Mouse (Mus musculus) G1E (cell line): Measurements from ENCODE around the gene Foxl1. TPM values are rescaled to one million over a fixed set of nuclear protein-coding genes. Genes with fewer than 3 reads are reported as not detected.
"Not testable (repeated sequence)": the region's sequence is repeated elsewhere in the genome, so short reads cannot be mapped to it uniquely, and the experiment has no call there.

Experiments
- ATAC-seq: 2 replicates; pipeline ENCODE4 v1.8.0; 2016; ENCODE audit warnings: mild to moderate bottlenecking; ENCODE audit not compliant: insufficient number of reproducible peaks, poor library complexity, low FRiP score, severe bottlenecking; ENCODE audit errors: extremely low read depth
- DNase-seq: peaks from one replicate; pipeline ENCODE4 v3.0.0; 2012; ENCODE audit warnings: low spot score
- H3K27me3 ChIP-seq: 2 replicates; pipeline ENCODE4 v1.6.1; 2012; ENCODE audit warnings: mild to moderate bottlenecking, low read length, inconsistent platforms; ENCODE audit not compliant: insufficient read depth
- H3K36me3 ChIP-seq: replicated peaks from 2 replicates; pipeline ENCODE3; 2012; ENCODE audit warnings: mild to moderate bottlenecking, inconsistent platforms
- H3K4me1 ChIP-seq: 2 replicates; pipeline ENCODE4 v1.6.1; 2012; ENCODE audit warnings: low read depth, low read length, inconsistent platforms, mixed read lengths; ENCODE audit not compliant: insufficient read depth
- H3K4me3 ChIP-seq: 2 replicates; pipeline ENCODE4 v1.5.1; 2012; ENCODE audit warnings: low read depth, mild to moderate bottlenecking, inconsistent platforms, low read length, moderate library complexity, mixed read lengths
- H3K9me3 ChIP-seq: replicated peaks from 2 replicates; pipeline ENCODE4 v1.6.1; 2012; ENCODE audit warnings: inconsistent platforms
- CTCF ChIP-seq: IDR thresholded peaks from 2 replicates; pipeline ENCODE4 v1.5.1; 2012; ENCODE audit warnings: low read depth, low read length, inconsistent platforms, mixed read lengths
- GATA1 ChIP-seq: IDR thresholded peaks from 2 replicates; pipeline ENCODE4 v1.6.1; 2012; ENCODE audit warnings: borderline replicate concordance, low read length, inconsistent platforms, mixed read lengths
- GATA2 ChIP-seq: IDR thresholded peaks from 2 replicates; pipeline ENCODE4 v1.6.1; 2012; ENCODE audit warnings: low read depth, low read length, inconsistent platforms, borderline replicate concordance
- POLR2AphosphoS5 ChIP-seq: IDR thresholded peaks from 2 replicates; pipeline ENCODE4 v1.6.1; 2012; ENCODE audit warnings: low read depth, low read length, inconsistent platforms; ENCODE audit not compliant: insufficient replicate concordance
- TAL1 ChIP-seq: conservative IDR thresholded peaks from 2 replicates; pipeline ENCODE4 v1.6.1; 2012; ENCODE audit warnings: low read depth, low read length, inconsistent platforms, mixed read lengths
- polyA plus RNA-seq: library from polyadenylated mRNA; stranded (reverse); fragments of >175 nt; gene quantifications from 2 replicates; pipeline ENCODE4 v1.2.3, GENCODE M21; 2012
- total RNA-seq, 2 experiments: library from RNA; stranded (forward) in 1 of 2; stranded (reverse) in 1 of 2; fragments of 200-1000 nt in 1 of 2; fragments of >200 nt in 1 of 2; fragmentation: Nextera tagmentation in 1 of 2; gene quantifications; 2 replicates each; pipeline ENCODE4 v1.2.3; 2014 to 2017

Gene Foxl1
- total and polyA plus RNA-seq, 3 experiments, result not detected

- no peak for ATAC-seq
- H3K36me3 ChIP-seq, result no peaks in the 10 kb centered on the region
- DNase-seq, result no peak
- no peak for TF ChIP-seq GATA2
- no peak for TF ChIP-seq GATA1
- no peak for TF ChIP-seq CTCF
- TF ChIP-seq POLR2AphosphoS5, result no peak
- no peak for TF ChIP-seq TAL1
- peaks cover 82% of the 10 kb centered on the region for H3K9me3 ChIP-seq
- no peaks in the 10 kb centered on the region for H3K27me3 ChIP-seq
- H3K4me1 ChIP-seq, result no peaks in the 10 kb centered on the region
- H3K4me3 ChIP-seq, result no peak overlapping the region; the same call in 1 of the 2 replicates
Measured at GRCm38 (mm10) chr8:121128531-121129264, 958 bp downstream of the Foxl1 start.

DNA sequence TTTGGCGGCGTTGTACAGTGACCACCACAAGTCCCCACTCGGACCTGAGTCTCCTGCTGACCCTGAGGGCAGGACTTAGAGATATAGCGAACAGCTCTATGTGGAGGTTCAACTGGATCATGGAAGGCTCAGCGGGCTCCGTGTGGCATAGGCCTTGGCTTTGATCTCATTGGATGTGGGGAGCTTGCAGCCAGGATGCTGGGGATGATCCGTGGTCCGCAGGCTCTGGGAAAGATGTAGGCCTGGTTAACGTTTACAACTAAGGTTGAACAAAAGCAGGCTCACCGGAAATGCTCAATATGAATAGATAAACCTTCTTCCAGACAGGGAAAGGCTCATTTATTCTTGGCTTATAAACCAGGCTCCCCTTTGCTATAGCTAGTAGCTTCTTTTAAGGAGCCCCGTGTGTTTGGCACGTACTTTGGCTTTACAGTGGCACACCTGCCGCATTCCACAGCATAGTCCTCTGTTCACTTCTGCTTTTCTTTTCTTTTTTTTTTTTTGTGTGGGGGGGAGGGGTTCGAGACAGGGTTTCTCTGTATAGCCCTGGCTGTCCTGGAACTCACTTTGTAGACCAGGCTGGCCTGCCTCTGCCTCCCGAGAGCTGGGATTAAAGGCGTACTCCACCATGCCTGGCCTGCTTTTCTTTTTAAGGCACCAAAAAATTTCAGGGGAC is 1.7 kb downstream of the Foxl1 start:
- no peaks in the 10 kb centered on the region for H3K27me3 ChIP-seq
- no peaks in the 10 kb centered on the region for H3K4me1 ChIP-seq
- ATAC-seq, result no peak
- TF ChIP-seq GATA1 (no peak), TAL1 (no peak), GATA2 (no peak), POLR2AphosphoS5 (no peak), CTCF (no peak)
- DNase-seq, result no peak
- peaks cover 84% of the 10 kb centered on the region for H3K9me3 ChIP-seq
- no peaks in the 10 kb centered on the region for H3K36me3 ChIP-seq
- no peak overlapping the region; the same call in 1 of the 2 replicates for H3K4me3 ChIP-seq

- no peak for ATAC-seq
- Histone ChIP-seq H3K9me3 (peaks cover 84% of the 10 kb centered on the region), H3K36me3 (no peaks in the 10 kb centered on the region), H3K4me1 (no peaks in the 10 kb centered on the region), H3K27me3 (no peaks in the 10 kb centered on the region), H3K4me3 (no peak overlapping the region)
- no peak for DNase-seq
- no peak for TF ChIP-seq TAL1
- TF ChIP-seq POLR2AphosphoS5, result no peak
- TF ChIP-seq GATA1, result no peak
- no peak for TF ChIP-seq CTCF
- TF ChIP-seq GATA2, result no peak
Measured at GRCm38 (mm10) chr8:121130522-121130921, 2.8 kb downstream of the Foxl1 start.

DNA sequence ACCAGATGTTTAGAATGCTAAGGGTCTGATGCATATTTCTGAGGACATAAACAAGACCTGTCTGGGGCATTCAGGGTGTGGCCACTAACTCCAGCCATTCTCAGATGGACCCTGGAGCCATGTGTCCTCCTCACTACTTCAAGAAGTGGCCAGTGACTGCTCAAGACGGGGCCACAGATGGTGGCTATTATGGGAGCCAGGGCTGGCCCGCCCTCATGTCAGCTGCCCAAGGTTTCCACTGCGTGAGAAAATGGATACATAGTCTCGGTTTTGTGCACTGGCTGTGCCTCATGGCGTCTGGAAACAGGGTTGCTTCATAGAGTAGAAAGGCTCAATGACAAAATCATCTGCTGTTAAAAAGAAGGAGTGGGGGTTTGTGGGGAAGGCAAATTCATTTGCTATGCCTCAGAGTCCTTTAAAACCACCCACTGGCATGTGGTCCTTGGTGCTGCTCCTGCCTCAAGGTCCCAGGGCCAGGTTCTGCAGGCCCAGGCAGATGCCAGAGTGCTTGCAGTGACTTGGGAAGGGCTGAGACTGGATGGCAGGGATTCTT is 5.3 kb downstream of the Foxl1 start:
- Histone ChIP-seq H3K9me3 (peaks cover 79% of the 10 kb centered on the region), H3K36me3 (no peaks in the 10 kb centered on the region), H3K4me1 (no peaks in the 10 kb centered on the region), H3K27me3 (no peaks in the 10 kb centered on the region), H3K4me3 (no peak overlapping the region)
- DNase-seq, result no peak
- no peak for ATAC-seq
- TF ChIP-seq CTCF, result no peak

- DNase-seq, result no peak
- Histone ChIP-seq H3K4me3 (no peak overlapping the region), H3K9me3 (peaks cover 78% of the 10 kb centered on the region), H3K27me3 (no peaks in the 10 kb centered on the region), H3K4me1 (no peaks in the 10 kb centered on the region), H3K36me3 (no peaks in the 10 kb centered on the region)
- TF ChIP-seq TAL1 (no peak), GATA1 (no peak), POLR2AphosphoS5 (no peak), GATA2 (no peak), CTCF (no peak)
- no peak for ATAC-seq
Measured at GRCm38 (mm10) chr8:121134102-121134501, 6.4 kb downstream of the Foxl1 start.

DNA sequence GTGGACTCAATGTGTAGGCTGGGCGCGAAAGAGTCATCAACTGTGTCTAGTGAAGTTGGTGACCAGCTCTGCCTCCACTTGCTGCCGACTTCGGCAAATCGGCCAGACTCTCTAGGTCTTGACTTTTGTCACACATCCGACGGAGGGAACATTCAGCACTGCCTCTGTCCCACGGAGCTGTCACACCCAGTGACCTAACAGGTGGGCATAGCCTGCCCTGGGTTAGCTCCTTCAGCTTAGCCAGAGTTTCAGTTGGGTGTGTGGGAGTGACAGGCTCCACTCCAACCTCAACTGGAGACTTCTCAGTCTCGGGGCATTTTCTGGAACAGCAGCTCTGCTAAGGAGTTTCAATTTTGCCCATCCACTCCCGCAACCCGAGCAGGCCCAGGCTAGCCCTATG is 6.8 kb downstream of the Foxl1 start:
- no peak for TF ChIP-seq TAL1
- no peak for ATAC-seq
- peaks cover 78% of the 10 kb centered on the region for H3K9me3 ChIP-seq

GRCm38 (mm10) chr8:121136856-121137255 is 9.1 kb downstream of the Foxl1 start:
- Histone ChIP-seq H3K36me3 (no peaks in the 10 kb centered on the region), H3K27me3 (no peaks in the 10 kb centered on the region), H3K4me3 (no peak overlapping the region), H3K4me1 (no peaks in the 10 kb centered on the region), H3K9me3 (peaks cover 83% of the 10 kb centered on the region)
- no peak for DNase-seq
- TF ChIP-seq POLR2AphosphoS5, result no peak
- no peak for TF ChIP-seq TAL1
- no peak for TF ChIP-seq GATA1
- no peak for TF ChIP-seq GATA2
- no peak for TF ChIP-seq CTCF
- no peak for ATAC-seq

More for the DNA sequence above, 6.8 kb downstream of the Foxl1 start:
- H3K4me1 ChIP-seq, result no peaks in the 10 kb centered on the region
- DNase-seq, result no peak
- H3K27me3 ChIP-seq, result no peaks in the 10 kb centered on the region
- H3K36me3 ChIP-seq, result no peaks in the 10 kb centered on the region
- no peak overlapping the region for H3K4me3 ChIP-seq

DNA sequence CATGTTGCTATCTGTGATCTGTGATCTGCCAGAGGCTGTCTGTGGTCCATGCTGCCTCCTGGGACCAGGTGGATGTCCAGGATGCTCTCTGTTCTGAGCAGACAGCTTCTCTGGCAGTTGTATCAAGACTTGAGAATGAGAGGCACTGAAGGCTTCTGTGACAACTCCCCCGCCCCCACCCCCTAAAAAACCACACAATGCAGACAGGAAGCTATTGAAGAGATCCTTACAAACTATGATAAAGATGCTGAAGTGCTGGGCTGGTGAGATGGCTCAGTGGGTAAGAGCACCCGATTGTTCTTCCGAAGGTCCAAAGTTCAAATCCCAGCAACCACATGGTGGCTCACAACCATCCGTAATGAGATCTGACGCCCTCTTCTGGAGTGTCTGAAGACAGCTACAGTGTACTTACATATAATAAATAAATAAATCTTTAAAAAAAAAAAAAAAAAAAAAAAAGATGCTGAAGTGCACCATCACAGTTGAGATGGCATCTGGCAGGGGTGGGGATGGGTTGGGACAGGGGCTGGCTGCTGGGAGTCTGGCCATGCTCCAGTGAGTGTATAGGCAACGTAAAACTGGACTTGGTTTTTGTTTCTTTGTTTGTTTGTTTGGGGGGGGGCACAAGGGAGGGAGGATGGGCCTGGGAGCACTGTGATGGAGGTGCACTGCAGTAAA is 17.9 kb downstream of the Foxl1 start:
- not testable (repeated sequence) for H3K27me3 ChIP-seq, DNase-seq, ATAC-seq

More for the DNA sequence above, 17.9 kb downstream of the Foxl1 start:
- not testable (repeated sequence) for H3K4me1 ChIP-seq, H3K36me3 ChIP-seq, H3K4me3 ChIP-seq
- H3K9me3 ChIP-seq, result peaks cover 82% of the 10 kb centered on the region
